Mouse (Mus musculus) kidney, adult 2 months (tissue): ENCODE data around the gene Ankrd6. TPM values are rescaled to one million over a fixed set of nuclear protein-coding genes. Genes with fewer than 3 reads are reported as not detected.

ENCODE experiments used
- DNase-seq: peaks from one replicate; pipeline ENCODE4 v3.0.0; 2021
- H3K27ac ChIP-seq: fragments of 200-500 bp; 2 replicates; pipeline ENCODE4 v1.5.1; 2012; ENCODE audit warnings: low read depth, low read length, control low read depth, inconsistent platforms; ENCODE audit not compliant: insufficient read depth
- H3K27me3 ChIP-seq: fragments of 200-500 bp; replicated peaks from 2 replicates; pipeline ENCODE4 v1.6.1; 2012; ENCODE audit warnings: mild to moderate bottlenecking, moderate library complexity, low read length, inconsistent platforms; ENCODE audit not compliant: control insufficient read depth, insufficient read depth
- H3K36me3 ChIP-seq: fragments of 200-500 bp; 2 replicates; pipeline ENCODE4 v1.6.1; 2012; ENCODE audit warnings: mild to moderate bottlenecking, moderate library complexity, low read length, inconsistent platforms; ENCODE audit not compliant: control insufficient read depth, insufficient read depth
- H3K4me1 ChIP-seq: fragments of 200-500 bp; 2 replicates; pipeline ENCODE4 v1.6.1; 2011; ENCODE audit warnings: low read length; ENCODE audit not compliant: control insufficient read depth, insufficient read depth
- H3K4me3 ChIP-seq: fragments of 200-500 bp; 2 replicates; pipeline ENCODE4 v1.5.1; 2011; ENCODE audit warnings: mild to moderate bottlenecking, low read depth, low read length, control low read depth; ENCODE audit not compliant: insufficient read depth
- CTCF ChIP-seq: fragments of 200-500 bp; conservative IDR thresholded peaks from 2 replicates; pipeline ENCODE4 v1.5.1; 2011; ENCODE audit warnings: low read depth, mild to moderate bottlenecking, control low read depth, low read length, moderate library complexity, mixed read lengths; ENCODE audit not compliant: insufficient read depth, insufficient read length
- POLR2A ChIP-seq: fragments of 200-500 bp; IDR thresholded peaks from one replicate; pipeline ENCODE4 v1.6.1; 2011; ENCODE audit warnings: low read depth, low read length, control low read depth
- WGBS: fragments of 180-500 bp; shearing (Covaris S2); methylation state at CpG from one replicate; pipeline ENCODE4 v1.1.7; 2018; 5-methylcytosine and 5-hydroxymethylcytosine counted together
- polyA plus RNA-seq: library from polyadenylated mRNA; depleted of rRNA; stranded (reverse); fragments of >200 nt; gene quantifications from 2 replicates; pipeline ENCODE4 v1.2.3, GENCODE M21; 2012

Gene Ankrd6
- polyA plus RNA-seq, 1 experiment = 1.1 TPM

GRCm38 (mm10) chr4:32947631-32948030 lies 3.0 kb downstream of the Ankrd6 start:
- TF ChIP-seq CTCF (no peak), POLR2A (no peak)
- Histone ChIP-seq H3K4me1 (peaks cover 6% of the 10 kb centered on the region; the same call in 1 of the 2 replicates), H3K36me3 (no peaks in the 10 kb centered on the region), H3K27me3 (0 out of 2 replicates have a peak, but pooled peaks cover under 1% of the 10 kb centered on the region), H3K4me3 (no peak overlapping the region), H3K27ac (no peak overlapping the region)
- 42% methylated on average over 4 of the region's 4 CpGs for WGBS
- DNase-seq = no peak

- DNase-seq = no peak
- H3K36me3 ChIP-seq = no peaks in the 10 kb centered on the region
- H3K27me3 ChIP-seq = no peaks in the 10 kb centered on the region
- H3K4me3 ChIP-seq = no peak overlapping the region
- H3K27ac ChIP-seq = no peak overlapping the region
- H3K4me1 ChIP-seq = peaks cover 2% of the 10 kb centered on the region; the same call in 1 of the 2 replicates
- no peak for TF ChIP-seq CTCF
- no peak for TF ChIP-seq POLR2A
- WGBS = 79% methylated on average over 4 of the region's 4 CpGs
These were observed 9.7 kb downstream of the Ankrd6 start for GRCm38 (mm10) chr4:32940984-32941383.

GRCm38 (mm10) chr4:32939964-32940363 lies 10.7 kb downstream of the Ankrd6 start:
- Histone ChIP-seq H3K4me1 (peaks cover 2% of the 10 kb centered on the region; the same call in 1 of the 2 replicates), H3K27ac (no peak overlapping the region)

GRCm38 (mm10) chr4:32939521-32939920 lies 11.1 kb downstream of the Ankrd6 start:
- no peak for DNase-seq

More at GRCm38 (mm10) chr4:32939964-32940363, 10.7 kb downstream of the Ankrd6 start:
- Histone ChIP-seq H3K27me3 (no peaks in the 10 kb centered on the region), H3K4me3 (no peak overlapping the region), H3K36me3 (no peaks in the 10 kb centered on the region)
- no peak for TF ChIP-seq CTCF
- TF ChIP-seq POLR2A = no peak
- no peak for DNase-seq
- 71% methylated on average over 5 of the region's 5 CpGs for WGBS

GRCm38 (mm10) chr4:32936762-32937341 lies 13.8 kb downstream of the Ankrd6 start:
- DNase-seq = no peak
- no peak overlapping the region for H3K27ac ChIP-seq
- TF ChIP-seq CTCF = no peak
- TF ChIP-seq POLR2A = no peak

More at GRCm38 (mm10) chr4:32939521-32939920, 11.1 kb downstream of the Ankrd6 start:
- no peaks in the 10 kb centered on the region for H3K27me3 ChIP-seq
- H3K27ac ChIP-seq = no peak overlapping the region
- no peaks in the 10 kb centered on the region for H3K36me3 ChIP-seq
- TF ChIP-seq CTCF (no peak), POLR2A (no peak)
- H3K4me3 ChIP-seq = no peak overlapping the region
- H3K4me1 ChIP-seq = peaks cover 2% of the 10 kb centered on the region; the same call in 1 of the 2 replicates
- 34% methylated on average over 4 of the region's 4 CpGs for WGBS

GRCm38 (mm10) chr4:32932056-32932455 lies 18.6 kb downstream of the Ankrd6 start:
- Histone ChIP-seq H3K4me1 (peaks cover 2% of the 10 kb centered on the region; the same call in 1 of the 2 replicates), H3K27ac (no peak overlapping the region), H3K4me3 (peak overlapping the region; percentile 32; the same call in 1 of the 2 replicates), H3K27me3 (no peaks in the 10 kb centered on the region), H3K36me3 (no peaks in the 10 kb centered on the region)
- TF ChIP-seq CTCF = no peak
- no peak for TF ChIP-seq POLR2A
- DNase-seq = peak; percentile 33
- WGBS = 44% methylated on average over 9 of the region's 9 CpGs

More at GRCm38 (mm10) chr4:32936762-32937341, 13.8 kb downstream of the Ankrd6 start:
- Histone ChIP-seq H3K27me3 (no peaks in the 10 kb centered on the region), H3K36me3 (no peaks in the 10 kb centered on the region), H3K4me3 (no peak overlapping the region), H3K4me1 (peaks cover 2% of the 10 kb centered on the region; the same call in 1 of the 2 replicates)
- 29% methylated on average over 9 of the region's 9 CpGs for WGBS

GRCm38 (mm10) chr4:32929750-32930149 lies 20.9 kb downstream of the Ankrd6 start:
- no peak overlapping the region for H3K4me3 ChIP-seq
- no peak for DNase-seq
- no peaks in the 10 kb centered on the region for H3K36me3 ChIP-seq
- no peaks in the 10 kb centered on the region for H3K4me1 ChIP-seq
- no peak overlapping the region for H3K27ac ChIP-seq
- WGBS = 96% methylated on average over 5 of the region's 5 CpGs
- H3K27me3 ChIP-seq = no peaks in the 10 kb centered on the region
- TF ChIP-seq POLR2A = no peak
- no peak for TF ChIP-seq CTCF
